Mouse (Mus musculus) olfactory bulb, adult 2 months (tissue): Measurements from ENCODE around the gene Mansc1. TPM values are rescaled to one million over a fixed set of nuclear protein-coding genes. Genes with fewer than 3 reads are reported as not detected.

Experiments used
- H3K27ac ChIP-seq: fragments of 200-500 bp; 2 replicates; pipeline ENCODE4 v1.5.1; 2012; ENCODE audit warnings: low read depth, low read length; ENCODE audit not compliant: insufficient read depth
- H3K4me1 ChIP-seq: fragments of 200-500 bp; 2 replicates; pipeline ENCODE4 v1.6.1; 2012; ENCODE audit warnings: low read length; ENCODE audit not compliant: control insufficient read depth, insufficient read depth
- H3K4me3 ChIP-seq: fragments of 200-500 bp; 2 replicates; pipeline ENCODE4 v1.5.1; 2012; ENCODE audit warnings: mild to moderate bottlenecking, low read depth, low read length, moderate library complexity; ENCODE audit not compliant: insufficient read depth
- CTCF ChIP-seq: fragments of 200-500 bp; IDR thresholded peaks from 2 replicates; pipeline ENCODE4 v1.5.1; 2012; ENCODE audit warnings: low read depth, mild to moderate bottlenecking, low read length, moderate library complexity; ENCODE audit not compliant: insufficient read depth
- POLR2A ChIP-seq: fragments of 200-500 bp; IDR thresholded peaks from 2 replicates; pipeline ENCODE4 v1.6.1; 2012; ENCODE audit warnings: mild to moderate bottlenecking, low read depth, low read length, moderate library complexity; ENCODE audit not compliant: insufficient read depth
- WGBS: fragments of 180-500 bp; shearing (Covaris S2); methylation state at CpG from one replicate; pipeline ENCODE4 v1.1.7; 2018; 5-methylcytosine and 5-hydroxymethylcytosine counted together
- polyA plus RNA-seq: library from polyadenylated mRNA; stranded (reverse); fragments of >200 nt; gene quantifications from 2 replicates; pipeline ENCODE4 v1.2.4, GENCODE M21; 2012; ENCODE audit warnings: low replicate concordance; ENCODE audit not compliant: missing spikeins, insufficient read depth, insufficient read length

Gene Mansc1
- polyA plus RNA-seq, 1 experiment, result not detected

GRCm38 (mm10) chr6:134606949-134607746, 25.1 kb downstream of the Mansc1 start:
- Histone ChIP-seq H3K4me1 (peaks cover 9% of the 10 kb centered on the region), H3K4me3 (no peak overlapping the region), H3K27ac (no peak overlapping the region)
- 59% methylated on average over 9 of the region's 9 CpGs for WGBS
- no peak for TF ChIP-seq CTCF
- no peak for TF ChIP-seq POLR2A

GRCm38 (mm10) chr6:134606540-134606939, 25.7 kb downstream of the Mansc1 start:
- H3K27ac ChIP-seq, result no peak overlapping the region
- WGBS, result 74% methylated on average over 6 of the region's 6 CpGs
- peaks cover 4% of the 10 kb centered on the region; the same call in 1 of the 2 replicates for H3K4me1 ChIP-seq
- TF ChIP-seq POLR2A, result no peak
- no peak overlapping the region for H3K4me3 ChIP-seq

- no peak for TF ChIP-seq POLR2A
- no peak for TF ChIP-seq CTCF
- 94% methylated on average over 3 of the region's 3 CpGs for WGBS
- no peak overlapping the region for H3K4me3 ChIP-seq
- H3K4me1 ChIP-seq, result no peaks in the 10 kb centered on the region
- no peak overlapping the region for H3K27ac ChIP-seq
Measured at GRCm38 (mm10) chr6:134605196-134605595, 27.1 kb downstream of the Mansc1 start.

- TF ChIP-seq CTCF, result no peak
- TF ChIP-seq POLR2A, result no peak
- 70% methylated on average over 10 of the region's 10 CpGs for WGBS
- Histone ChIP-seq H3K4me3 (no peak overlapping the region), H3K27ac (no peak overlapping the region), H3K4me1 (no peaks in the 10 kb centered on the region)
Measured at GRCm38 (mm10) chr6:134602371-134603003, 29.8 kb downstream of the Mansc1 start.

GRCm38 (mm10) chr6:134601766-134602165, 30.5 kb downstream of the Mansc1 start:
- no peak for TF ChIP-seq POLR2A
- TF ChIP-seq CTCF, result no peak
- Histone ChIP-seq H3K4me3 (no peak overlapping the region), H3K27ac (no peak overlapping the region), H3K4me1 (no peaks in the 10 kb centered on the region)
- 57% methylated on average over 3 of the region's 3 CpGs for WGBS

DNA sequence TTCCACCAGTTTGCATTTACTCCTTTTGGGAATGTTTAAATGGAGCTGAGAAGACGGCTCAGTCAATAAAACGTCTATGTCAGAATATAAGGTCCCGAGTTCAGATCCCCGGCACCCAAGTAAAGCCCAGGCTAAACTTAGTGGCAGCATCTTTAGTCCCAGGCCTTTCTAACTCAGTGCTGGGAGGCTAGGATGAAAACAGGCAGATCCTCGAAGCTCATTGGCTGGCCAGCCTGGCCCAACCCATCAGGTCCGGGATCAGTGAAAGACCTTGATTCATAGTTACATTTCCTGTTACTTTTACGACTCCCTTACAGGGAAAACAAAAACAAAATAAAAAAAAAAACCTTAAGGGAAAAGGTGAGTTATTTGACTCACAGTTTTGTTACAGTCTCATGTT, 31.2 kb downstream of the Mansc1 start:
- Histone ChIP-seq H3K4me1 (no peaks in the 10 kb centered on the region), H3K27ac (no peak overlapping the region), H3K4me3 (no peak overlapping the region)
- 69% methylated on average over 7 of the region's 7 CpGs for WGBS
- no peak for TF ChIP-seq POLR2A
- no peak for TF ChIP-seq CTCF

DNA sequence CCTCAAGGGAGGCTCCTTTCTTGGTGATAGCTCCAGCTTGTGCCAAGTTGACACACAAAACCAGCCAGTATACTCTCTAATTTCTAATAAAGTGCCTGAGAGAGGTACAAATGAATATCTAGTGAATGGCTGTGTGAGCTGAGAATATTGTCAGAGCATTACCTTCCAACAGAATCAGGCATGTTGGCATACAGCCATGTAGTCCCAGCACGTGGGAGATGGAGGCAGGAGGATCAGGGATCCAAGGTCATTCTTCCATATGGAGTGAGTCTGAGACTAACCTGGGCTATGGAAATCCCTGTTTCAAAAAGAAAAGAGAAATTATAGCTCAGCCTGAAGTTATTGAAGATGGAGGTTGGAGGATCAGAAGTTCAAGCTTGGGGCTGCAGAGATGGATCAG, 33.0 kb downstream of the Mansc1 start:
- WGBS, result 68% methylated on average over 1 of the region's 1 CpGs
- Histone ChIP-seq H3K27ac (no peak overlapping the region), H3K4me3 (no peak overlapping the region), H3K4me1 (no peaks in the 10 kb centered on the region)
- no peak for TF ChIP-seq POLR2A
- no peak for TF ChIP-seq CTCF

- H3K4me1 ChIP-seq, result no peaks in the 10 kb centered on the region
- H3K4me3 ChIP-seq, result no peak overlapping the region
- TF ChIP-seq CTCF, result no peak
- no peak for TF ChIP-seq POLR2A
- no peak overlapping the region for H3K27ac ChIP-seq
- 91% methylated on average over 6 of the region's 6 CpGs for WGBS
Measured at GRCm38 (mm10) chr6:134597651-134598229, 34.5 kb downstream of the Mansc1 start.
